Mouse (Mus musculus) G1E (cell line): ENCODE measurements around the gene Tmem179b.

Source experiments
- CTCF ChIP-seq: IDR thresholded peaks from 2 replicates; pipeline ENCODE4 v1.5.1; 2012; ENCODE audit warnings: low read depth, low read length, inconsistent platforms, mixed read lengths
- POLR2AphosphoS5 ChIP-seq: IDR thresholded peaks from 2 replicates; pipeline ENCODE4 v1.6.1; 2012; ENCODE audit warnings: low read depth, low read length, inconsistent platforms; ENCODE audit not compliant: insufficient replicate concordance
- TAL1 ChIP-seq: conservative IDR thresholded peaks from 2 replicates; pipeline ENCODE4 v1.6.1; 2012; ENCODE audit warnings: low read depth, low read length, inconsistent platforms, mixed read lengths

GRCm38 (mm10) chr19:8745382-8745781, 28.9 kb downstream of the Tmem179b start:
- TF ChIP-seq CTCF (no peak), TAL1 (no peak), POLR2AphosphoS5 (no peak)
